18 mouse cellular contexts compared by ENCODE assay signal in the genomic region with DNA sequence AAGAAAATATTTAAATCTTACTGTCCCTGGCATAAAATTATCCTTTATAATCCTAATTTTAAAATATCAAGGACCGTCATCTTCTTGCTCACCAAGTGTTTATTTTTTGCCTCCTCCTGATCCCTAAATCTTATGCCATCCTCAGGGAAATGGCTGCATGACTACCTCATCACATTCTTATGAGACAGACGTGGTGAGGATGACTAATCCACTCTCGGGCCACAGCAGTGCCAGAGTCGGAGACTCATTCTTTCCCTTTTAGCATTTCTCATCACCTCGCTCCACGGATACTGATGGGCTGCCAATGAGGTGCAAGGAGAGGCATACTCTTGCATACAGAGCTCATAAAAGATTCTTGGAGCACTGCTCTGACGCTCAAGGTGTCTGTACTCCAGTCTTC. TPM values are rescaled to one million over a fixed set of nuclear protein-coding genes. Genes with fewer than 3 reads are reported as not detected.
DNase-seq lines count a peak whose midpoint lies in the region; ATAC-seq and TF ChIP-seq lines count a peak whose summit lies in the region.
"Had no signal": no experiment of that assay in that cellular context is flagged by ENCODE, and none has a peak within 500 bp of the region (broad histone marks: within the 10 kb centered on the region; RNA-seq: fewer than 3 reads in every experiment).

No protein-coding gene starts in this region.

- DNase-seq in adrenal gland, adult (ENCODE audit: inconsistent age in 2 of 2, low spot score in 1 of 2) = peak; percentile 10 to 44
- no peak for DNase-seq in adrenal gland, postnatal 14 days
- peak; percentile 2 to 6 for DNase-seq in heart, adult 18-20 months
- DNase-seq in heart, adult 9 months (ENCODE audit: low spot score in 2 of 2) = no peak
- no peak for DNase-seq in CH12.LX (ENCODE audit: extremely low read depth)
- DNase-seq in gastrocnemius, postnatal 14 days = peak; percentile 6
- no peak for DNase-seq in lung, postnatal 0 days (ENCODE audit: low spot score)
- DNase-seq: cerebellum, postnatal 14 days; kidney, adult 8-10 months; kidney, postnatal 4 days; liver; liver, postnatal 0 days; lung, postnatal 36 days; thymus, postnatal 25 days had no signal

- no peak overlapping the region for H3K27ac ChIP-seq in CH12.LX (ENCODE audit: insufficient read depth, low read depth)
- H3K27ac ChIP-seq in lung, postnatal 0 days (ENCODE audit: low read length) = no peak overlapping the region
- H3K27ac ChIP-seq: forebrain, embryonic 15.5 days; heart, embryonic 13.5 days; neural tube, embryonic 12.5 days had no signal

- no peak overlapping the region for H3K9ac ChIP-seq in CH12.LX (ENCODE audit: insufficient read depth, low read depth)
- H3K9ac ChIP-seq in lung, postnatal 0 days (replicated peaks; ENCODE audit: low read depth) = no peak overlapping the region
- H3K9ac ChIP-seq: forebrain, embryonic 15.5 days; heart, embryonic 13.5 days; liver, postnatal 0 days; neural tube, embryonic 12.5 days had no signal

- intact Hi-C loops in gastrocnemius, postnatal 14 days (cut with DNase I; ENCODE audit: low total_unique reads) = no loop called here

- 67% methylated on average over 7 of the region's 7 CpGs for WGBS in lung, postnatal 0 days

- no peaks in the 10 kb centered on the region for H3K4me1 ChIP-seq in CH12.LX (ENCODE audit: control insufficient read depth in 1 of 2, insufficient read depth in 2 of 2)
- H3K4me1 ChIP-seq in lung, postnatal 0 days (ENCODE audit: insufficient read depth, low read depth, low read length) = no peaks in the 10 kb centered on the region
- H3K4me1 ChIP-seq: forebrain, embryonic 15.5 days; heart, embryonic 13.5 days; neural tube, embryonic 12.5 days had no signal

- no peaks in the 10 kb centered on the region for H3K79me2 ChIP-seq in CH12.LX (replicated peaks; ENCODE audit: control insufficient read depth, extremely low read depth, insufficient read depth, poor library complexity, severe bottlenecking)

- no peak for TF ChIP-seq EP300 in CH12.LX (IDR thresholded peaks at IDR 0.05; ENCODE audit: low read length)
- TF ChIP-seq EP300 in lung, postnatal 0 days (IDR thresholded peaks at IDR 0.05) = no peak

- TF ChIP-seq RAD21 in CH12.LX (IDR thresholded peaks at IDR 0.05; ENCODE audit: low read depth, low read length) = no peak

- no peak for ATAC-seq in lung, postnatal 0 days
- no peak for ATAC-seq in inflammation-experienced regulatory T-cells, adult 6 months
- ATAC-seq: forebrain, embryonic 15.5 days; liver, postnatal 0 days had no signal

- H3K27me3 ChIP-seq in CH12.LX (replicated peaks) = no peaks in the 10 kb centered on the region
- H3K27me3 ChIP-seq in lung, postnatal 0 days (replicated peaks; ENCODE audit: insufficient read depth, low read length) = no peaks in the 10 kb centered on the region; the same call in 1 of the 2 replicates
- H3K27me3 ChIP-seq: forebrain, embryonic 15.5 days; heart, embryonic 13.5 days; neural tube, embryonic 12.5 days had no signal

- H3K4me2 ChIP-seq in CH12.LX (ENCODE audit: insufficient read depth, low read depth, poor library complexity, severe bottlenecking) = peak overlapping the region; percentile 31; the same call in 1 of the 2 replicates
- H3K4me2 ChIP-seq in lung, postnatal 0 days (replicated peaks; ENCODE audit: low read depth, low read length) = no peak overlapping the region
- H3K4me2 ChIP-seq: forebrain, embryonic 15.5 days; heart, embryonic 13.5 days; neural tube, embryonic 12.5 days had no signal

- TF ChIP-seq CTCF in CH12.LX (conservative IDR thresholded peaks at IDR 0.05 in 1 of 2, IDR thresholded peaks at IDR 0.05 in 1 of 2; ENCODE audit: low read depth in 2 of 2, low read length in 2 of 2) = no peak
- TF ChIP-seq CTCF in lung, postnatal 0 days (IDR thresholded peaks at IDR 0.05) = no peak

- in situ Hi-C loops in CH12.LX (cut with MboI; ENCODE audit: low pct_ligation_motif_present, low pct_unique_long_range_greater_than_20kb, low sequenced_read_pairs) = no loop called here

- no peaks in the 10 kb centered on the region for H3K9me3 ChIP-seq in CH12.LX (replicated peaks; ENCODE audit: low read length)
- H3K9me3 ChIP-seq in lung, postnatal 0 days (ENCODE audit: low read length) = no peaks in the 10 kb centered on the region
- H3K9me3 ChIP-seq: forebrain, embryonic 15.5 days; heart, embryonic 13.5 days; neural tube, embryonic 12.5 days had no signal

- no peak overlapping the region for H3K4me3 ChIP-seq in CH12.LX (replicated peaks in 1 of 3; ENCODE audit: low read depth in 2 of 3, low read length in 2 of 3, poor library complexity in 1 of 3)
- no peak overlapping the region for H3K4me3 ChIP-seq in lung, postnatal 0 days (ENCODE audit: low read depth, low read length)
- H3K4me3 ChIP-seq: forebrain, embryonic 15.5 days; heart, embryonic 13.5 days; neural tube, embryonic 12.5 days had no signal

- no peak for TF ChIP-seq POLR2A in CH12.LX (IDR thresholded peaks at IDR 0.05; ENCODE audit: low read depth, low read length)

- H3K36me3 ChIP-seq in CH12.LX (replicated peaks in 1 of 2; ENCODE audit: control insufficient read depth in 1 of 2, insufficient read depth in 1 of 2, low read length in 1 of 2) = no peaks in the 10 kb centered on the region
- no peaks in the 10 kb centered on the region for H3K36me3 ChIP-seq in lung, postnatal 0 days (ENCODE audit: insufficient read depth, low read length)
- H3K36me3 ChIP-seq: forebrain, embryonic 15.5 days; heart, embryonic 13.5 days; neural tube, embryonic 12.5 days had no signal

- dilution Hi-C loops in CH12.LX (cut with MboI; ENCODE audit: extremely low pct_ligation_motif_present, extremely low pct_unique_long_range_greater_than_20kb, low sequenced_read_pairs) = no loop called here

TF ChIP-seq in CH12.LX, 34 proteins besides CTCF, POLR2A, EP300 and RAD21:
- TF ChIP-seq MEF2A (IDR thresholded peaks at IDR 0.05; ENCODE audit: borderline replicate concordance, low read depth, low read length) (no peak), MAFK (IDR thresholded peaks at IDR 0.05; ENCODE audit: insufficient replicate concordance, low read length) (no peak), MAX (IDR thresholded peaks at IDR 0.05; ENCODE audit: low read length) (no peak), MXI1 (IDR thresholded peaks at IDR 0.05; ENCODE audit: low read depth, low read length) (no peak), ETS1 (conservative IDR thresholded peaks at IDR 0.05; ENCODE audit: low read depth, low read length) (no peak), IRF4 (IDR thresholded peaks at IDR 0.05; ENCODE audit: low read depth, low read length) (no peak), MYC (IDR thresholded peaks at IDR 0.05; ENCODE audit: low read depth, low read length) (no peak)

RNA-seq across cellular contexts. Expression of gene Gmds, which starts 32.2 kb away (rescaled TPM):
- total RNA-seq in adrenal gland, postnatal 14 days (2021) = 4.0 and 5.4 TPM in 2 replicates
- 1 to 10 TPM; 5.5 to 6.5 TPM for total RNA-seq in heart, adult 18-20 months (2021)
- total RNA-seq in CH12.LX (2012; rRNA removed) (11.0 and 12.3 TPM in 2 replicates), CH12.LX (2014; rRNA removed) (15.1 and 18.2 TPM in 2 replicates)
- 17.0 and 19.3 TPM in 2 replicates for polyA plus RNA-seq in CH12.LX (2012; ENCODE audit: insufficient read length, low read depth)
- 1 to 10 TPM; 2.7 to 2.8 TPM for total RNA-seq in gastrocnemius, postnatal 14 days (2021)
- 13.4 TPM in 2 replicates for polyA plus RNA-seq in lung, postnatal 0 days (2015; fragmentation: Nextera tagmentation; extraction: Ambion mirVana)
- polyA plus RNA-seq in inflammation-experienced regulatory T-cells, adult 6 months (2017; shearing (Covaris generic)) = 10 to 100 TPM; 17.2 to 26.3 (median 21.8) TPM

Comparison
In these comparisons a context has a peak if more than half of its experiments do, and no peak if none do; other contexts are left out.
1. DNase-seq: peak in adrenal gland, adult (2 of 2), heart, adult 18-20 months (2 of 2) and gastrocnemius, postnatal 14 days (single experiment); none in adrenal gland, postnatal 14 days (single experiment), heart, adult 9 months (0 of 2), CH12.LX (single experiment) and lung, postnatal 0 days (single experiment).